In genomic region chr5:68011569-68011968, GRCm38 (mm10) we compare ENCODE assay signal across 32 mouse cellular contexts. TPM values are rescaled to one million over a fixed set of nuclear protein-coding genes. Genes with fewer than 3 reads are reported as not detected.
DNase-seq lines count a peak whose midpoint lies in the region; ATAC-seq and TF ChIP-seq lines count a peak whose summit lies in the region.
"Had no signal": no experiment of that assay in that cellular context is flagged by ENCODE, and none has a peak within 500 bp of the region (broad histone marks: within the 10 kb centered on the region; RNA-seq: fewer than 3 reads in every experiment).

No protein-coding gene starts in this region.

- peak overlapping the region; percentile 1; the same call in 1 of the 2 replicates for H3K27ac ChIP-seq in heart, adult 2 months
- H3K27ac ChIP-seq in heart, embryonic 12.5 days (ENCODE audit: poor library complexity, severe bottlenecking) = no peak overlapping the region; the same call in 1 of the 2 replicates
- H3K27ac ChIP-seq in kidney, adult 2 months (ENCODE audit: insufficient read depth, low read depth, low read length) = no peak overlapping the region
- H3K27ac ChIP-seq: embryonic facial prominence, embryonic 13.5 days; forebrain, embryonic 12.5 days; hindbrain, embryonic 10.5 days; intestine, embryonic 15.5 days; kidney, embryonic 15.5 days; limb, embryonic 12.5 days; liver, embryonic 12.5 days; macrophage; midbrain, embryonic 15.5 days; neural tube, embryonic 12.5 days; stomach, postnatal 0 days had no signal

- H3K27me3 ChIP-seq in heart, adult 2 months (ENCODE audit: control insufficient read depth, insufficient read depth, low read length) = no peaks in the 10 kb centered on the region
- H3K27me3 ChIP-seq in heart, embryonic 12.5 days (replicated peaks) = peaks cover 3% of the 10 kb centered on the region; the same call in 1 of the 2 replicates
- H3K27me3 ChIP-seq in kidney, adult 2 months (replicated peaks; ENCODE audit: control insufficient read depth, insufficient read depth, low read length) = no peaks in the 10 kb centered on the region
- H3K27me3 ChIP-seq: embryonic facial prominence, embryonic 13.5 days; intestine, embryonic 15.5 days; kidney, embryonic 15.5 days; midbrain, embryonic 15.5 days; neural tube, embryonic 12.5 days had no signal

- TF ChIP-seq EP300 in heart, adult 2 months (IDR thresholded peaks at IDR 0.05; ENCODE audit: insufficient read depth, low read depth, low read length) = no peak

- peak in 1 of 2 experiments; percentile 5 for DNase-seq in heart, adult 2 months
- peak; percentile 23 for DNase-seq in kidney, adult 2 months
- no peak for DNase-seq in kidney, adult 8-10 months
- peak; percentile 10 for DNase-seq in lung, postnatal 14 days
- DNase-seq in lung, adult 2 months = no peak
- DNase-seq: cerebellum, adult 18-20 months; cerebellum, postnatal 25 days; embryo, embryonic 11 days; kidney, postnatal 4 days; right cerebral cortex, postnatal 14 days; thymus, adult 2 months; thymus, postnatal 4 days had no signal

- no peaks in the 10 kb centered on the region for H3K79me2 ChIP-seq in heart, adult 2 months (replicated peaks; ENCODE audit: control insufficient read depth, insufficient read depth, low read length)

- H3K4me2 ChIP-seq in heart, embryonic 12.5 days = no peak overlapping the region
- H3K4me2 ChIP-seq: embryonic facial prominence, embryonic 13.5 days; forebrain, embryonic 12.5 days; intestine, embryonic 15.5 days; kidney, embryonic 15.5 days; limb, embryonic 12.5 days; liver, embryonic 12.5 days; midbrain, embryonic 15.5 days; neural tube, embryonic 12.5 days had no signal

- intact Hi-C loops in heart, adult 2 months (cut with DNase I) = loop anchor here (5.0 kb wide), 1 partner anchor 164 kb away; the partner anchor contains the start of gene Atp8a1

- 10% methylated on average over 3 of the region's 3 CpGs for WGBS in heart, adult 2 months
- 23% methylated on average over 3 of the region's 3 CpGs for WGBS in heart, embryonic 12.5 days
- WGBS in kidney, adult 2 months = 71% methylated on average over 3 of the region's 3 CpGs
- 25% methylated on average over 3 of the region's 3 CpGs for WGBS in lung, adult 2 months

- TF ChIP-seq CTCF in heart, adult 2 months (IDR thresholded peaks at IDR 0.05) = no peak
- no peak for TF ChIP-seq CTCF in kidney, adult 2 months (conservative IDR thresholded peaks at IDR 0.05; ENCODE audit: insufficient read depth, insufficient read length, low read depth, low read length)
- no peak for TF ChIP-seq CTCF in lung, adult 2 months (IDR thresholded peaks at IDR 0.05; ENCODE audit: insufficient read depth, low read length)

- H3K4me3 ChIP-seq in heart, adult 2 months = no peak overlapping the region
- no peak overlapping the region for H3K4me3 ChIP-seq in heart, embryonic 12.5 days
- no peak overlapping the region for H3K4me3 ChIP-seq in kidney, adult 2 months (ENCODE audit: insufficient read depth, low read depth, low read length)
- no peak overlapping the region for H3K4me3 ChIP-seq in lung, adult 2 months (replicated peaks; ENCODE audit: extremely low read depth, low read depth, low read length)
- H3K4me3 ChIP-seq: embryonic facial prominence, embryonic 13.5 days; erythroblast, embryonic 14.5 days; forebrain, embryonic 12.5 days; hindbrain, embryonic 10.5 days; intestine, embryonic 15.5 days; kidney, embryonic 15.5 days; limb, embryonic 12.5 days; liver, embryonic 12.5 days; midbrain, embryonic 15.5 days; neural tube, embryonic 12.5 days had no signal

- no peaks in the 10 kb centered on the region; the same call in 1 of the 2 replicates for H3K4me1 ChIP-seq in heart, adult 2 months (ENCODE audit: control insufficient read depth, insufficient read depth, low read length)
- H3K4me1 ChIP-seq in heart, embryonic 12.5 days (replicated peaks) = peaks cover 13% of the 10 kb centered on the region
- H3K4me1 ChIP-seq in kidney, adult 2 months (ENCODE audit: control insufficient read depth, insufficient read depth, low read length) = no peaks in the 10 kb centered on the region
- H3K4me1 ChIP-seq in lung, adult 2 months (ENCODE audit: control insufficient read depth, insufficient read depth, low read length) = peaks cover 3% of the 10 kb centered on the region
- H3K4me1 ChIP-seq: embryonic facial prominence, embryonic 13.5 days; forebrain, embryonic 12.5 days; hindbrain, embryonic 10.5 days; intestine, embryonic 15.5 days; kidney, embryonic 15.5 days; limb, embryonic 12.5 days; liver, embryonic 12.5 days; midbrain, embryonic 15.5 days; neural tube, embryonic 12.5 days had no signal

- no peaks in the 10 kb centered on the region for H3K9me3 ChIP-seq in heart, embryonic 12.5 days (replicated peaks)
- H3K9me3 ChIP-seq: embryonic facial prominence, embryonic 13.5 days; forebrain, embryonic 12.5 days; hindbrain, embryonic 10.5 days; intestine, embryonic 15.5 days; kidney, embryonic 15.5 days; limb, embryonic 12.5 days; liver, embryonic 12.5 days; midbrain, embryonic 15.5 days; neural tube, embryonic 12.5 days had no signal

- ATAC-seq in heart, embryonic 12.5 days (ENCODE audit: insufficient number of reproducible peaks, low FRiP score) = no peak
- ATAC-seq in activated CD4-positive, CD25-positive, alpha-beta regulatory T cell, adult 4 months = no peak
- ATAC-seq: hindbrain, embryonic 16.5 days; intestine, embryonic 15.5 days; liver, embryonic 12.5 days; midbrain, embryonic 15.5 days had no signal

- H3K36me3 ChIP-seq in heart, adult 2 months (ENCODE audit: control insufficient read depth, insufficient read depth, low read length) = peaks cover 5% of the 10 kb centered on the region
- H3K36me3 ChIP-seq in heart, embryonic 12.5 days = no peaks in the 10 kb centered on the region
- no peaks in the 10 kb centered on the region for H3K36me3 ChIP-seq in kidney, adult 2 months (ENCODE audit: control insufficient read depth, insufficient read depth, low read length)
- H3K36me3 ChIP-seq: embryonic facial prominence, embryonic 13.5 days; forebrain, embryonic 12.5 days; hindbrain, embryonic 10.5 days; intestine, embryonic 15.5 days; kidney, embryonic 15.5 days; limb, embryonic 12.5 days; liver, embryonic 12.5 days; midbrain, embryonic 15.5 days; neural tube, embryonic 12.5 days had no signal

- TF ChIP-seq POLR2A in heart, adult 2 months (IDR thresholded peaks at IDR 0.05; ENCODE audit: insufficient read depth, low read depth, low read length) = no peak
- TF ChIP-seq POLR2A in kidney, adult 2 months (IDR thresholded peaks at IDR 0.05; ENCODE audit: low read depth, low read length) = no peak
- TF ChIP-seq POLR2A in lung, adult 2 months (IDR thresholded peaks at IDR 0.05; ENCODE audit: borderline replicate concordance, extremely low read depth, low read depth, low read length) = no peak

- no peak overlapping the region for H3K9ac ChIP-seq in heart, adult 2 months (ENCODE audit: low read depth, low read length)
- no peak overlapping the region for H3K9ac ChIP-seq in heart, embryonic 12.5 days
- H3K9ac ChIP-seq: embryonic facial prominence, embryonic 13.5 days; forebrain, embryonic 12.5 days; intestine, embryonic 15.5 days; kidney, embryonic 15.5 days; limb, embryonic 12.5 days; liver, embryonic 12.5 days; midbrain, embryonic 15.5 days; neural tube, embryonic 12.5 days had no signal

RNA-seq across cellular contexts. Expression of gene Grxcr1, which starts 20.1 kb away (rescaled TPM):
- total RNA-seq in heart, adult 2 months (2021) = not detected
- not detected in 2 replicates for polyA plus RNA-seq in heart, adult 2 months (2012; rRNA removed)
- polyA plus RNA-seq in heart, embryonic 12.5 days (2016; fragmentation: Nextera tagmentation; extraction: Ambion mirVana) = not detected in 2 replicates
- polyA plus RNA-seq in kidney, adult 2 months (2012; rRNA removed) = not detected in 2 replicates
- polyA plus RNA-seq in lung, adult 2 months (2012; rRNA removed) = not detected in 2 replicates
- polyA plus RNA-seq in activated CD4-positive, CD25-positive, alpha-beta regulatory T cell, adult 4 months (2017; shearing (Covaris generic)) = under 1 TPM in 1 of 2 experiments, not detected in 1; 0.32 TPM
- total RNA-seq: adrenal gland, adult 18-20 months; ES-E14; gastrocnemius, adult 18-20 months; gastrocnemius, postnatal 4 days; left cerebral cortex, postnatal 14 days had no signal
- polyA plus RNA-seq: embryonic facial prominence, embryonic 13.5 days; erythroblast, embryonic 14.5 days; forebrain, embryonic 12.5 days; hindbrain, embryonic 10.5 days; hindbrain, embryonic 16.5 days; intestine, embryonic 15.5 days; kidney, embryonic 15.5 days; limb, embryonic 12.5 days; liver, embryonic 12.5 days; macrophage; midbrain, embryonic 15.5 days; stomach, postnatal 0 days; thymus, adult 2 months had no signal

Comparison
In these comparisons a context has a peak if more than half of its experiments do, and no peak if none do; other contexts are left out.
1. DNase-seq: peak in kidney, adult 2 months (single experiment) and lung, postnatal 14 days (single experiment); none in kidney, adult 8-10 months (0 of 2) and lung, adult 2 months (single experiment).